Mouse (Mus musculus) frontal cortex, postnatal 25 days (tissue): ENCODE results near the gene Kdelc1.
A peak's percentile ranks its signal among the peaks of the same experiment; 100 is the strongest.

Experiments
- DNase-seq, 2 experiments: peaks; one replicate each; pipeline ENCODE4 v3.0.0; 2022; ENCODE audit warnings: low spot score in 2 of 2

Kdelc1 gene

DNA sequence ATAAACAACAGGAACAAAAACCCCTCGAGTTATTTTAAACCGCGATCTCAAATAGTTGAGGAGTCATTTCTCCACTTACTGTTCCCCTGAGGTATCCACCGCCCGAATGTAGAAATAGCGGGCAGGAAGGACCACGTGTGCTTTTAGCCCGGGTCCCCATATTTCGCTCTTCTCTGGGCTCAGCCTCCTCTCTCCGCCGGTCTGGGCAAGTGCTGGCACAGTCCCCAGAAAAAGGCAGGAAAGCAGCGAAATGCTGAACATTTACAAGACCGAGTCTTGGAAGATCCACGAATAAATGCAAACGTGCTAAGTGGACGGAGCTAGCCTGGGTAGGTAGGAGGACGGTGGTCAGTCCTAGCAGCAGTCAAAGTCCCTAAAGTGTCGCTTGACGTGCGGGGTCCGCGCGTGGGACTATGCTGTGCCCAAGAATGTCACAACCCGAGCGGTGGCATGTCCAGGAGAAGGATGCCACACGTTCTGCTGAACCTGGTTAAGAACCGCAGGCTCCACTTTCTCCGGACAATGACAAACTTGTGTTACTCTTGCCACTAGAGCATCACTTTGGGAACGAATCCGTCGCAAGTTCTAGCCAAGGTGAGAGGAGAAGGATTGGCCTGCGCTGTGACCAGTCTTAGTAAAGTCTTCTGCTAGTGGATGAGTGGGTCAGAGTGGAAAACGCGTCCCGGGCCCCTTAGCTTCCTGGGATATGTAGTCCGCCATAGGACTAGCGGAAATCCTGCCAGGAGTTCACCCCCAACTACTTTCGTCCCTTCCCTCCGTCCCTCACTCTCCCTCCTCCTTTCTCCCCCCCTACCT is at the start of gene Kdelc1, which contains the start of gene Bivm:
Gene Kdelc1, minus strand, starts transcription at position 570 of the 816 bp plus-strand sequence.
Gene Bivm, plus strand, starts transcription at position 719 of the 816 bp plus-strand sequence.
- peak; percentile 73 to 81 for DNase-seq

DNA sequence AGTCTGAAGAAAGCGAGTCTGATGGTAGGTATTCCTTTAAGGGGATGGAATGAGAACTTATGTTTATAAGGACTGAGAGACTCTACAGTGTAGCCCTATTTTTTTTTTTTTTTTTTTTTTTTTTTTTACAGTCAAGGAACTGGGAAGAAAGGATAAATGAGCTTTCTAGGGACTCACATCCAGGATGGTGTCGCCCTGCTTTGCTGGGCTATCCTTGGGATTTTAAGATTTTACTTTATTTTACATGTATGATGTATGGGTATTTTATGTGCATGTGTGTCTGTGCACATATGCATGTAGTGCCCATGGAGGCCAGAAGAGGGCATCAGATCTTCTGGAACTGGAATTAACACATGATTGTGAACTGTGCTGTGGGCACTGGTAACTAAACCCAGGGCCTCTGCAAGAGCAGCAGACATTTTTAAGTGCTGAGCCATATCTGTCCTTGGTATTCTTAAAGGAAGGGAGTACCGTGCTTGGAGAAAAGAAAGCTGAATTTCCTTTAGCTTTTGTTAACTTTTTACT is 49.3 kb upstream of the Kdelc1 start:
- DNase-seq, result no peak

DNA sequence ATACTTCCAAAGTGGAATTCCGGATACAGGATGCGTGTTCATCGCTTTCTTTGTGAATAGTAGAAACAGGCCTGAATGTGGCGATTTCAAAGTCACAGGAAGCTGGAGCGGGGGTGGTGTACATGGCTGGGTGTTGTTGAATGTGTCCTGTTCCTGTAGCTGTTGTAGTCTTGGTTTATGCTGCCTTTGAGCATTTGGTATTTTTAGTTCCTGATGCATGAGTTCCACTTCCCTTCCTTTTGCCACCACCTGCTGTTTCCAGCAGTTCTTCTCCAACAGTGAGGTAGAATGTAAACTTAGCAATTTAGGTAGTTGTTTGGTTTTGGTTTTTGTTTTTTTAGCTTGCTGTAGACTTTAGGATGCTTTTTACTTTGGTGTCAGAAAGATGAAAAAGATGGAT is 43.8 kb upstream of the Kdelc1 start:
- DNase-seq, result no peak

GRCm38 (mm10) chr1:44161818-44162217 is 43.2 kb upstream of the Kdelc1 start:
- no peak for DNase-seq

GRCm38 (mm10) chr1:44158317-44158716 is 39.7 kb upstream of the Kdelc1 start:
- DNase-seq, result no peak

- no peak for DNase-seq
Measured at GRCm38 (mm10) chr1:44155287-44155686, 36.7 kb upstream of the Kdelc1 start.

DNA sequence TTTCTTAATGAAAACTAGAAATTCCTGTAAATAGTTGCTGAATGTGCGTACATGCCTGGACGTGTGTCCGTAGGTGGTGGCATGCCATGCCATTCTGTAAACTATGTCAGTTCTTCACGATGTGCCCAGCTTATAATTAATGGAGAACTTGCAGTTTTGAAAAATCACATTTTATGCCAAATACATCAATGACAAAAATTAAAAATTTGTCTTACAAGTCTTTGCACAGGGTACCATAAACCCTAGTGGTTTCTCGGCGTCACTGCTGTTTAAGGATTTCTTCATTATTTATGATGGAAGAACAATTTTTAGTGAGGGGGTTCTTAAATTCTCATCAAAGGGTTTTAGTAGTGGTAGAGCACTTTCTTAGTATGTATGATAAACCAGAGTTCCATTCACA is 30.1 kb upstream of the Kdelc1 start:
- no peak for DNase-seq

GRCm38 (mm10) chr1:44147563-44148381 is 29.2 kb upstream of the Kdelc1 start, which contains the start of gene Ercc5:
TSS of gene Ercc5 (plus strand) at chr1:44147744.
- DNase-seq, result peak; percentile 67 to 81

- DNase-seq, result no peak
Measured at GRCm38 (mm10) chr1:44142747-44143146, 24.1 kb upstream of the Kdelc1 start.

DNA sequence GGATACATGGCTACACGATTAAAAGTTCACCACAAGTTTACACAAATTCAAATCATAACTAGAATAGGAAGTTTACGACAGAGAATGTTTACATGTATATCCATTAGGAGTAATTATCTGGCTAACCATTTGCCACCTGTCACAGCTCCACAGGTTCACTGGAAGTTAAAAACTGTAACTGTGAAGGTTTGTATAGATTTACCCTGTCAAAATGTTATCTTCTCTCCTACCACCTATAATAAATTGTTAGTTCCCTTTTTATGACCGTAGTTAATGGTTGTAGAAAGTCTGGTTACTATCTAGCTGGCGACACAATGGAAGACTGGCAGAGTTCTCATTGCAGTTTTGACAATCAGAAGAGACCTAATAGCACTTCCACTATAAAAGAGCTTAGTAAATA is 21.6 kb upstream of the Kdelc1 start:
- DNase-seq, result no peak

- DNase-seq, result no peak
Measured at GRCm38 (mm10) chr1:44129929-44130581, 11.4 kb upstream of the Kdelc1 start.

DNA sequence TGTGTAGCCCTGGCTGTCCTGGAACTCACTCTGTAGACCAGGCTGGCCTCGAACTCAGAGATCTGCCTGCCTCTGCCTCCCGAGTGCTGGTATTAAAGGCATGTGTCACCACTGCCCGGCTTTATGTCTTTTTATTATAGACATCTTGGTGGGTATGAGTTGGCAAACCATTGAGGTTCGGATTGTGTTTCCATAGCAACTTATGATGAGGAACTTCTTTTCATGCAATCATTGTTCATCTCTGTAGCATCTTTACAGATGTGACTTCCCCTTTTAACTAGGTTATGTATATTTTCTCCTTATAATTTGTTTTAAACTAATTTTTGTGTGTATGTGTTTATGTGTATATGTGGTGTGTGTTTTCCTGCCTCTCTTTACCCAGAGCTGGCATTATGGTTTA is 7.0 kb upstream of the Kdelc1 start:
- no peak for DNase-seq

GRCm38 (mm10) chr1:44122256-44122655 is 3.6 kb upstream of the Kdelc1 start:
- no peak for DNase-seq

GRCm38 (mm10) chr1:44120074-44120406 is 1.4 kb upstream of the Kdelc1 start:
- no peak for DNase-seq

DNA sequence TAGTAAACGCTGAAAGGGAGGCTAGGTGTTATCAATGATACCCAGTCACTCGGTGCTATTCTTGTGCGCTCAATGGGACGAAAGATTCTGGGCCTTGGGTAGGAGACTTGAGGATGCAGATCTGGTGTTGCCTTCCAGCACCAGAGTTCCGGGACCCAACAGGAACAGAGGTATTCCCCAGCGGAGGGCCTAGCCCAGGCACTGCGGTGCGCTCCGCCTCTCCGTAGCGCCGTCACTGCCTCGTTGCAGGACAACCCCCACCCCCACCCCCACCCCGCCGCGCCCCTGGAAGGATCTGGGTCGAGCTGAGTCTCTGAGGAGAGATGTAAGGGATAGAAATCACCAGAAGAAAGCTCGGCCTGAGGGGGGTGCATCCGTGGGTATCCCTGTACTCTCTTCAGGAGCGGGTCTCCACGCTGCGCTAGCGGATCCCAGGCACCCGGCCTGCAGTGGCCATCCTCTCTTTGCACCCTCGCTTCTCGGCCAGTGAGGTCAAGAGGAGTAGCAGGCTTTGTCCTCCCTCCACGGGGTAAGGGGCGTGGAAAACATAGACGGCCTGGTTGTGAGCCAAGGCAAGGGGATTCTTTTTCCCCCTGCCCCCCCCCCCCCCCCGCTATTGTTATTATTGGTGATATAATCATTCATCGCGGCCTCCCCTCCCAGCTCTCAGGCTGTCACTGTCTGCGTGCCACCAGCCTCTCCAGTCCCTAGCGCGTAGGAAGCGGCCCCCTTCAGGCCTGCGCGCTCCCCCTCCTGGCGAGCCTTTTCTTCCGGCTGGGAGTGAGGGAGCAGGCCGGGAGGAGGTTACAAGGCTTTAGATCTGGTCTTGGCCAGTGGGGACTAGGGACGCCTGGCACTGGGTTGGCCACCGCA is 829 bp upstream of the Kdelc1 start:
- DNase-seq, result peak; percentile 58 to 64

DNA sequence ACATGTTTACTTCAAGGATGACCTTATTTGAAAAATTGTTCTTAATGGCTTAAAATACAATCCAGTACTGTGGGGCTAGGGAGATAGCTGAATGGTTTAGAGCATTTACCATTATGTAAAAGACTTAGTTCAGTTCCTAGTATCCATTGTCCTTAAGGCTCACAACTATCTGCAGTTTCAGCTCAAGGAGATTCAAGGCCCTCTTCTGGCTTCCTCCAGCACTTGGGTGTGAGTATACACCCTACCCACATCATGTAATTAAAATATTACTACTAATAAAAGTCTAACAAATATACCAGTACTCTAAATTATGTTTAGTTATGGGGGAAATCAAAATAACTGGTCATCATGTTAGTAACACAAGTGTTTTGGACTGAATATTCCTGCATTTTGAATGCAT is 1.0 kb downstream of the Kdelc1 start:
- DNase-seq, result no peak

GRCm38 (mm10) chr1:44102939-44103338 is 15.7 kb downstream of the Kdelc1 start:
- DNase-seq, result no peak

GRCm38 (mm10) chr1:44102259-44102717 is 16.3 kb downstream of the Kdelc1 start, which contains the start of gene Tex30:
TSS of gene Tex30 (minus strand) at chr1:44102441.
- DNase-seq, result peak; percentile 81 to 89

DNA sequence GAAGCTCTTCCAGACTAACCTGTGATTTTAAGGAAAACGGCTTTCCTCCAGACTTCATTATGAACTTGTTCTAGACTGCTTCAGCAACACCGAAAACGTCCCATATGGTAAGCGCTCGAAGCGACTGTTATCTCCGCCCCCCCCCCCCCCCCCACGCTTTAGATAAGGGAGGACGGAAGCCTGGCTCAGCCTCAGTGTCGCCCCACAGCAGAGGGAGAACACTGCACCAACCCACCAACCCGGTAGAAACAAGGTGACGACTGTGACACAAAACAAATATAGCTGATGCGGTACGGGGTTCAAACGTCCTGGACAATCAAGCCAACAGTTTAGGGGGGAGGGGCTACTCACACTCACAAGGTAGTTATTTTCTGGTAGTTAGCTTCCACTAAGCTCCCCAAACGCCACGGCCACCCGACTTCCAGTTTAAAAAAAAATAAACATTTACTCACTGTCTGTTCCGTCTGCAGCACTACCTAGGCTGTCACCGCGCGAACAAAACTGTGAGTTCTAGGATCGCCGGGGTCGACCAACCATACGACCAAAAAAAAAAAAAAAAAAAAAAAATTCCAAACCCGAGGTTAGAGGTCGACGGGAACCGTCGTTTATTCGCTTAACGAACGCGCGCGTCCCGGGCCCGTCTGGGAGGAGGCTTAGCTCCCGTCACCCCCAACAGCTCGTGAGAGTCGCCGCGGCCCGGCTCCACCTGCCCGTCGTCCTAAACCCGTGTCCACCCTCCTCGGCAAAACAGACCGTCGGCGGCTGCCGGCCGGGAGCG is 17.0 kb downstream of the Kdelc1 start:
- DNase-seq, result no peak

DNA sequence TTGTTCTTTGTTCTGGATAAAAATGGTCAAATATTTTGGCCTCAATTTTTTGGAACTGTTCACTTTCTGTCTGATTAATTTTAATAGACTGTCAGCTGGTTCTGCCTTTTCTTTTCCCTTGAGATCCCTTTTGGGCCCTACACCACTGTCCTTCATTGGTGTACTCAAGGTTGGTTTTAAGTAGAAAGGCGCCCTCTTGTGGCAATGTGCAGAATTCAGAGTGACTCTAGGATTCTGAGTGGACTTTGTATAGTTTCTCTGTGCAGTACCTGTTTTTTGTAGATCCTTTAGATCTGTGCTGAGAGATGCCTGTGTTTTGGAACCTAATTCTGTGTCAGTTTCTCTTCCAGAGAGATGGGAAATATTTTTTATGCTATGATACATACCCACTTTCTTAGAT is 54.0 kb downstream of the Kdelc1 start:
- peak; percentile 36 to 59 for DNase-seq
